Mouse (Mus musculus) kidney, embryonic 15.5 days (tissue): Measurements from ENCODE around the gene 1700001L19Rik. TPM values are rescaled to one million over a fixed set of nuclear protein-coding genes. Genes with fewer than 3 reads are reported as not detected.

Experiments used
- ATAC-seq: fragments of 200-750 bp; cut with Nextera tagmentation; replicated peaks from 2 replicates; pipeline ENCODE4 v1.8.0; 2017; ENCODE audit warnings: moderate TSS enrichment; ENCODE audit not compliant: low FRiP score
- H3K27ac ChIP-seq: fragments of 300-500 bp; sonication (generic); 2 replicates; pipeline ENCODE4 v1.5.1; 2015; ENCODE audit warnings: mild to moderate bottlenecking, inconsistent platforms
- H3K27me3 ChIP-seq: fragments of 300-500 bp; sonication (generic); 2 replicates; pipeline ENCODE4 v1.6.1; 2015; ENCODE audit warnings: inconsistent platforms
- H3K36me3 ChIP-seq: fragments of 300-500 bp; sonication (generic); 2 replicates; pipeline ENCODE4 v1.6.1; 2015; ENCODE audit warnings: inconsistent platforms
- H3K4me1 ChIP-seq: fragments of 300-500 bp; sonication (generic); 2 replicates; pipeline ENCODE4 v1.6.1; 2015; ENCODE audit warnings: inconsistent platforms
- H3K4me2 ChIP-seq: fragments of 300-500 bp; sonication (generic); 2 replicates; pipeline ENCODE4 v1.6.1; 2015; ENCODE audit warnings: moderate library complexity, mild to moderate bottlenecking, inconsistent platforms
- H3K4me3 ChIP-seq: fragments of 300-500 bp; sonication (generic); replicated peaks from 2 replicates; pipeline ENCODE4 v1.5.1; 2015; ENCODE audit warnings: mild to moderate bottlenecking, inconsistent platforms
- H3K9ac ChIP-seq: fragments of 300-500 bp; sonication (generic); 2 replicates; pipeline ENCODE4 v1.6.1; 2015; ENCODE audit warnings: mild to moderate bottlenecking, inconsistent platforms
- H3K9me3 ChIP-seq: fragments of 300-500 bp; sonication (generic); replicated peaks from 2 replicates; pipeline ENCODE4 v1.6.1; 2016; ENCODE audit warnings: inconsistent platforms
- WGBS: fragments of 180-500 bp; shearing (Covaris S2); methylation state at CpG from one replicate; pipeline ENCODE4 v1.1.7; 2015; ENCODE audit warnings: mixed read lengths; 5-methylcytosine and 5-hydroxymethylcytosine counted together
- polyA plus RNA-seq: library from polyadenylated mRNA; unstranded; fragments of >200 nt; fragmentation: Nextera tagmentation; extraction: Ambion mirVana; gene quantifications from 2 replicates; pipeline ENCODE4 v1.2.1, GENCODE M21; 2015

Gene 1700001L19Rik
- polyA plus RNA-seq, 1 experiment from 2014 or later = 0.27 TPM

GRCm38 (mm10) chr13:68642786-68643185 is 45.6 kb downstream of the 1700001L19Rik start:
- H3K27me3 ChIP-seq = no peaks in the 10 kb centered on the region
- H3K4me1 ChIP-seq = no peaks in the 10 kb centered on the region
- no peak overlapping the region for H3K4me3 ChIP-seq
- no peaks in the 10 kb centered on the region for H3K9me3 ChIP-seq
- no peak for ATAC-seq
- no peak overlapping the region for H3K9ac ChIP-seq
- 94% methylated on average over 1 of the region's 1 CpGs for WGBS
- H3K36me3 ChIP-seq = no peaks in the 10 kb centered on the region
- H3K4me2 ChIP-seq = no peak overlapping the region
- no peak overlapping the region for H3K27ac ChIP-seq

Other genes with a start within 250 kb of the 1700001L19Rik start
- gene Mtrr, start 15.3 kb upstream of the 1700001L19Rik start, polyA plus RNA-seq = 21.7 and 22.7 TPM in 2 replicates
- 33.1 and 36.9 TPM in 2 replicates for gene Fastkd3, start 15.2 kb upstream of the 1700001L19Rik start, polyA plus RNA-seq